Mouse (Mus musculus) spleen, postnatal 10 days (tissue): ENCODE results near the gene Thsd7b.
A peak's percentile ranks its signal among the peaks of the same experiment; 100 is the strongest.
"Not testable (repeated sequence)": the region's sequence is repeated elsewhere in the genome, so short reads cannot be mapped to it uniquely, and the experiment has no call there.

Experiments
- DNase-seq, 2 experiments: peaks; one replicate each; pipeline ENCODE4 v3.0.0; 2021 to 2022; ENCODE audit warnings: low spot score in 2 of 2

Gene Thsd7b

GRCm38 (mm10) chr1:130085910-130086309 is 812.8 kb downstream of the Thsd7b start:
- no peak for DNase-seq

DNA sequence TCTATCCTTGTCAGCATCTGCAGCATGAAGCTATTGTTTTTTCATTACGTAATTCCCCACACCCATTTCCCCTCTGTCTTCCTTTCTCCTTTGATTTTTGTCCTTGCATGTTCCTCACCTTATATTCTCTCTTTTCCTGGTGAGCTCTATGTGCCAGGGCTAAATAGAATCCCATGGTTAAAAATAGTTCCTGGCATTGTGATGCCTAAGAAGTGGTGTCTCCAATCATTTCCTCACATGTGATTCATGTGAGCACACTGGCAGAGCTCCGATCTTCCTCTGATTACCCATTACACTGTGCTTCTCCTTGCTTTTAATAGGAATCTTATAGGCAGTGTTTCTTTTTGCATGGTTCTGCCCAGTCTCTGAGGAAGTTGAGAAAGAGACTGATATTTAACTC is 826.1 kb downstream of the Thsd7b start:
- no peak for DNase-seq

- no peak for DNase-seq
Observed at GRCm38 (mm10) chr1:130112580-130113314, 839.6 kb downstream of the Thsd7b start.

DNA sequence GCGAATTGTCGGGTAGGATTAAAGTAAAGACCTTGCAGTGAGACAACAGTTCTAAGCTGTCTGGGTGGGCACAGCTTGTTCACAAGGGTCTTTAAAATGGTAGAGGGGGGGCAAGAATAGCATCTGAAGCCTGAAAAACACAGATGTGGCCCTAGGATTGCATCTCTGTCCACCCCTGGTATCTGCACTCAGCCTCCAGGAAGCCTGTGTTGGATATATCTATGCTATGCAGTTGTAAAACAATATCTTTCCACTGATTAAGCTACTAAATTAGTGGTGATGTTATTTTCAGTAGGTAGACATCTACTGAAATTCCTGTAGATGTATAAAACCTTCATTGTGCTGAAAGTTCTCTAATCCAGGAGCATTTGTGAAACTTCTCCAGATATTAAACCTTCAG is 840.4 kb downstream of the Thsd7b start:
- DNase-seq = no peak

DNA sequence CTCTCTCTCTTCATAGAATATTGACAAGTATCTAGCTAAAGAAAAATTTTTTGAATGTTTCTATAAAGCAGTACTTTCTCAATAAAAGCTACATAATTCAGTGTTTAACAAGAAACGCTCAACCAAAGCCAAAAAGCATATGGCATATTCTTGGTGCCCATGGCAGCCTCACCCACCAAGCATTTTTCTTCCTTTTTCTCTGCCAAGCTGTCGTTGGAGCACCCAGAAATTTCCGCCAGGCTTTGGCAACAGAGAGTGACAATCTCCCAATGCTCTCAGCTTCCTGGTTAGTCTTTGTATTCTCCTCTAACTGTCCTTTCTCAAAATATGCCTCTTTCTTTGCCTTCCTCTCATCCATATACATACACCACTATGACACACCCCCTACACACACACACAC is 857.8 kb downstream of the Thsd7b start:
- no peak for DNase-seq

DNA sequence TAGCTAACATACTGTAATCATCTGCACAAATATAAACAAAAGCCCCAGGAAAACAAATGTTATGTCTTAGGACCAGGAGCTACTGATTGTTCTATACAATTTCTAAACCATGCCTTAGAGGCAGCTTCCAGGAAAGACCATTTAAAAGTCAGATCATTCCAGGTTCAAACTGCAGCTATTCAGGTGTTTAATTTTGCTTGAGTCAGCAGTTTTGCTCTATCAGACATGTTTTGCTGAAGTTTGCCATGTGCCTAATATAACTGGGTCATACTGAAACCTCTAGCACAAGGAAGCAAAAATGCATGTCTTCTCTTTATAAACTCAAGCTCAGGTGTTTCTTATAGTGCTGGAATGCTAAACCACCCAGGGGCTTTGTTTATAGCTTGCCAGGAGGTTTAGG is 893.1 kb downstream of the Thsd7b start:
- no peak for DNase-seq

DNA sequence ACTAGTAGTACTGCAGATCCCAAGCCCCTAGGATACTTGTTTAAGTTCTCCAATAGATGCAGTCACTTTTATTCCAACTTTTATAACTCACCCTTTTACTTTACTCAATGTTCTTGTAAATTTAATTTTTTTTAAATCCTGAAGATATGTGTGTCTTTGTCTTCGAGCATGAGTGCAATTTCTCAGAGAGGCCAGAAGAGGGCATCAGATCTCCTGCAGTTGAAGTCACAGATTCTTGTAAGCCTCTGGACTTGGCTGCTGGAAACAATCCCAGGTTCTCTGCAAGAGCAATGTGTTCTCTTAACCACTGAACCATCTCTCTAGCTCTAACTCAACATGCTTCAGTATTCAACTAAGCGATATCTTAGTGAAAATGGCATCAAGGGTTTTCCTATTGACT is 894.2 kb downstream of the Thsd7b start:
- no peak for DNase-seq

DNA sequence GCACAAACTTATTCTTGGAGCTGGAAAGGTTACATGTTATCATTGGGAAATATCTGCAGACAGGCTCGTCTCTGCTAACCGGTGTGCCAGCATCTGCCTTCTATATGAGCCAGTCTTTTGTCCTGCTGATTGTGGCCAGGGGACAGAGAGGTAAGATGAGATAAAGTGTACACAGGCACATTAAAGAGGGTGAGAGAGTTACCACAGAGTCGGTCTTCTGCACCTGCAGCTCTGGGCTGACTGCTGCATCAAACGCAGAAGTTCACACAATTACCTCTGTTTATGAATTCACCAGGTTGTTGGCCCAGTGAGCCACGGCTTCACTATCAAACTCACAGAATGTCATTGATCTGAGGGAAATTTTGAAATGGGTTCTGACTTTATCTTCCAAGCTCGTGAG is 896.8 kb downstream of the Thsd7b start:
- DNase-seq = no peak

GRCm38 (mm10) chr1:130170290-130170689 is 897.2 kb downstream of the Thsd7b start:
- DNase-seq = no peak

GRCm38 (mm10) chr1:130186836-130187235 is 913.7 kb downstream of the Thsd7b start:
- not testable (repeated sequence) for DNase-seq

DNA sequence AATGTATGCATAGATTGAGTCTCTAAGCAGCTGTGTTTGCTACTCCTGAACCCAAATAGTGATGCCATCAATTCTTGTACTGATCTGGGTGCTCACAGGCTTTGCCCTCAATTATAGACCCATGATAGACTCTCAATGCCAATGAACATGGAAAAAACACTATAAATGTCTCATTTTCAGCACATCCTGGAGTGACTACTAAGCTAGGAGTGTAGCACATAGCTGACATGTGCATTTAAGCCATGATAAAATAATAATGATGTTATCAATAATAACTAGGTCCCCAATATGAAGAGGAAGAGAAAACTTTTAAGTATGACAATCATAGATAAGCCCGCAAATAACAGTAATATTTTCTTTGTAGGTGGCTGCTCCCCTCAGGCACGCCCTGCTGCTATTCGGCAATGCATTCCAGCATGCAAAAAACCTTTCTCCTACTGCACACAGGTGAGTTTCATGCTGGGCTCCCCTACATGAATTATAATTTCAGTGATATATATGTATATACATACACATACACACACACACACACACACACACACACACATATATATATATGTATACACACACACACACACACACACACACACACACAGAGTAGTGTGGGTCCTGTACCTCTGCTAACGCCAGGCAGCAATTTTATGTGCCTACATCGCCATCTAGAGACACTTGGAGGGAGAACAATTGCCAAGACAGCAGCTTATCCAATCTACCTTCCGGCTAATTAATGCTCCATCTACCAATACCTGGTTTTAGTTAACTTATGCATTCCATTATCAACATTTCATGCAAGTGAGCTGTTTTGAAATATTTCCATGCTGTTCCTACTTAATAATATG is 919.3 kb downstream of the Thsd7b start:
- peak in 1 of 2 experiments; percentile 15 for DNase-seq

DNA sequence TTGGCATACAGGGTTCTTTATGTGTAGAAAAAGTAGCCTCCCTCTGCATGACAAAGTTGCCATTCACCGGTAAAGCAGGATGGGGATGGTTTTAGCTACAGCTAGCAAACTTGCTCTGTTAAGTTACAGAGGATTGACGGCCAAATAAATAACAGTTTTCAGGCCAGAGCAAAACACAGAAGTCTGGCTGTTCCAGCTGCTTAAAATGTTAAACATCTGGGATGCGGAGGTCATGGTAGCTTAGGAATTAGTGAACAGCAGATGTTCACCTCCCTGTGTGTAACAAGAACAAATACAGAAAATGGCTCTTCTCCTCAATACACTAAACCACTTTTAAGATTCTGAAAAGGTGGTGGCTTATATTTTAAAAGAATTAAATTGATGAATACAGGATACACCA is 944.3 kb downstream of the Thsd7b start:
- no peak for DNase-seq

GRCm38 (mm10) chr1:130222904-130223303 is 949.8 kb downstream of the Thsd7b start:
- no peak for DNase-seq

DNA sequence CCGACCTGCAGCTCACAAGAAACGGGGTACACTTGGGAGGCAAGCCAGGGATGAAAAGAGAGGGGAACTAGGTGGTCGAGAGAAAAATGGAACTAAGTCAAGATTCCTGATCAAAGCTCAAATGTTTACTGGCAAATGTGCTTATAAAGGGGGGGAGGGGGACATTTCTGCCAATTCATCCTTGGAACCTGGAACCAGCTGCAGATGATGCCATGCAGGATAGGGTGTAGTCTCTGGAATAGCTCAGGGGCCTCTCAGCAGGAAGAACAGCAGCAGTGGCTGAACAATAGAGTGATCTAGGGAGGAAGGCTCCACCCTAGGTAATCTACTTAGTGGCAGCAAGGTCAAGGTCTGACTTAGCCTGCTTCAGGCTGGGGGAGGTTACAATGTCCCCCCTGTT is 972.5 kb downstream of the Thsd7b start:
- DNase-seq = no peak

- DNase-seq = not testable (repeated sequence)
Observed at GRCm38 (mm10) chr1:130246264-130246663, 973.2 kb downstream of the Thsd7b start.

DNA sequence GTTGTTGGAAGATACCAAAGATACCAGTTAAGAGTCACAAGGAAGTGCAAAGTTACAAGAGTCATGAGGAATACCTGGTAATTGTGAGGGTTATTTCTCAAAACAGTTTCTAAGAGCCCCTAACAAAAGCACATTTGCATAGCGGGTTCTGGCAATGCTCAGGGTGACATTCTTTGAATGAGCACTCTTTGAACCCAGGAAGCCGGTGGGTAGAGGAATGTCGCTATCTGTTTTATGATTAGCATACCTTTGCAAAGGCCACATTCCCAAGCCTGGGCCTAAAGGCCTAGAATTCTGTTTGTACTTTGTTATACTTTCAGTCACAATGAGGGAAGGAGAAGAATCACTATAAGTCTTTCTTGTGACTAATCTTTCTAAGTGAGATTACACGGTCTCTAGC is 973.8 kb downstream of the Thsd7b start:
- not testable (repeated sequence) for DNase-seq

- no peak for DNase-seq
Observed at GRCm38 (mm10) chr1:130262046-130262445, 988.9 kb downstream of the Thsd7b start.
